Mouse (Mus musculus): ENCODE data around the gene Xylt1.

The Xylt1 gene

DNA sequence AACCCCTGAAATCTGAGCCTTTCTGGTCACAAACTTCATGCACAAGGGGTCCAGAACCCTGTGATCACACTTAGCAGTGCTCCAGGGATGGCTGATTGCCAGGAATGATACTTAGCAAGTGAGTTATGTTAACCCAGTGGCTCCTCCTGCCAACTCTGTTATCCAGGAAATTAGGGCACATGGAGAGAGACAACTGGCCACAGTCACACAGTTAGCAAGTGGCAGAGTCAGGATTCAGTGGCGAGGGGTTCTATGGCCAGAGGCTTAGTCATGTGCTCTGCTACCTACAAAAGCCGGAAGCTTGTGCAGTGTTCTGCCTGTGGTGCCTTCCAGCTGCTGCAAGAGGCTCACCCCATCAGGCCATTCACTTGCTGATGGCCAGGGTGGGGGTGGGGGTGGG is 175.0 kb downstream of the Xylt1 start:
- DNase-seq (ENCODE audit: low read depth in 1 of 2, low spot score in 2 of 2), result no peak

DNA sequence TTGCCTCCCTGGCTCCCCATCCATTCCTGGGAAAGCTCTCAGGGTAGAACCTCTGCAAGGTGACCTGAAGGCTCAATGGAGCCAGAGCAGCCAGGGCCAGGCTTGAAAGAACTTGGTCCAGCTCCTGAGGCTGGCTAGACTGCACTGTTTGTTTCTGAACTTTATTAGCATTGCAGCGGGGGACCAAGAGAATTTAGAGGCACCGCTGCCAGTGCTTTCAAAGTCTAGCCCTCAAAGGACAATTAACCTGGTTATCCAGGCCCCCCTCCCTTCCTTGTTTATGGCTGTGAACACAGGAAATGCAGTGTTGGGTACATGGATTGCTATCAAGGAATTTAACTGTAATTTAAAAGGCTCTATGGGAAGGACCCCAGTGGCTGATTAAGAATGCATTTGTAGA is 177.4 kb downstream of the Xylt1 start:
- no peak for DNase-seq (ENCODE audit: low read depth in 1 of 2, low spot score in 2 of 2)

DNA sequence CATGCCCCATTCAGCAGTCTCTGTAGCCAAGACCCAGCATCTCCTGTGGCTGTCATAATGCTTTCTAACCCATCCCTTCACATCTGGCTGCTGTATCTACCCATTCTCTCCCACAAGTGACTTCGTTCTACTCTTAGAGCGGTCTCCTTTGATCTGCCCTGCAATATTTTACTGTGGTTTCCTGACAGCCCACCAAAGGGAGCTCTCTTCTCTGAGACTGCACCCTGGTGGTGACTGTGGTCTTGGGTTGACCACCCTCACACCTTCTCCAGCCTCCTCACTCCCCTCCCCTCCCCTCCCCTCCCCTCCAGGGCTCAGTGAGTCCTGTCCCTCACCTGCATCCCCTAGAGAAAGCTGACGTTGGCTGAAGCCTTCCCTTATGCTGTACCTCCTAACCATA is 178.3 kb downstream of the Xylt1 start:
- no peak for DNase-seq (ENCODE audit: low read depth in 1 of 2, low spot score in 2 of 2)

DNA sequence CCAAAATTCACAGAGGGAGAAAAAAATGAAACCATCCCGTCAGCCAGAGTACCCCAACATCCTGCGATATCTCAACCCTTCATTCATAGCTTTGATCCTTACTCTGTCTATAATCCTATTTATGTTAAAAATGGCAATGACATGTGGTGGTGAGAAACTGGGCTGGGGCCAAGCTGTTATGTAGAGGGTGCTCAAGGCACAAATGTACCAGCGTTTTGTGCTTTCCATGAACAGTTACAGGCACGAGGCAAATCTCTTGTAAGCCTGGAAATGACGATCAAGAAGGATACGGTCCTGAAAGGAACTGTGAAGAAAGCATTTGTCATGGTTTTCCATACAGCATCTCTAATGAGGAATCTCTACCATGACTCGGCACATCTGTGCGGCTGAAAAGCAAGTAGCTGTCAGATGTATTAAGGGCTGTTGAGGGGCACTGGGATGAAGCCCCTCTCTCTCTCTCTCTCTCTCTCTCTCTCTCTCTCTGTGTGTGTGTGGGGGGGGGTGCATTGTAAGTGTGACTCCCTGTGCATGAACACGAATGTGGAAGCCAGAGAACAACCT is 183.2 kb downstream of the Xylt1 start:
- DNase-seq (ENCODE audit: low read depth in 1 of 2, low spot score in 2 of 2), result no peak

DNA sequence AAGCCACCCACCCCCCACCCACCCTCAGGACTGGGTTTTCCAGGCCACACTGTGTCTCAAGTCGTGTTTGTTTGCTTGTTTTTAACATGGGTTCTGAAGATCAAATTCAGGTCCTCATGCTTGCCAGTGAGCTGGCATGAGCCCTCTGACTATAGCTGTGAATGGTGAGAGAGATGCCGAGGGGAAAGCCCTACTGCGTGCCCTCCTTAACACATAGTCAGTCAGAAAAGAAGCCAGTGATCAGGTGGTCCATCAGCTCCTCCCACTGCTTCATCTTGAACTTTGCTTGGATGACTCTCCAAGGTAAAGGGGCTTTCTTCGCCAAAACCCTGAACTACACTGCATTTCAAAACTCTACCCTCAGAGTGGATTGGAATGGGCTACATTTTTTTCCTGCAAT is 183.8 kb downstream of the Xylt1 start:
- no peak for DNase-seq (ENCODE audit: low read depth in 1 of 2, low spot score in 2 of 2)

DNA sequence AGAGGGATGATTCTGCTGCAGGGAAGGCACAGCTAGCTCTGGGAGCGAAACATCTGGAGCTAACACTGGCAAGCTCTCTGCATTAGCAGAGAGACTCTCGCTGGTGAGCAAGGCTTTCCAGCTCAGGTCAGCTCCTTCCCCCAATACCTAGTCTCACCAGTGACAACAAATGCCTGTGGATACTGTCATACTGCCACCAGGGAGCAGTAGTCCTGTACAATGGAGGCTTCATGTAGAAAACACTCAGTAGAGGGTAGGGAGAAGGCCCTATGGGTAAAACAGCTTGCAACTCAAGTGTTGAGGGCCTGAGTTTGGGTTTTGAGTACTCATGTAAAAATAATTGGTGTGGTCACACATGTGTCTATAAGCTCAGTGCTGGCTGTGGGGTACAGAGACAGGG is 185.3 kb downstream of the Xylt1 start:
- no peak for DNase-seq (ENCODE audit: low read depth in 1 of 2, low spot score in 2 of 2)

DNA sequence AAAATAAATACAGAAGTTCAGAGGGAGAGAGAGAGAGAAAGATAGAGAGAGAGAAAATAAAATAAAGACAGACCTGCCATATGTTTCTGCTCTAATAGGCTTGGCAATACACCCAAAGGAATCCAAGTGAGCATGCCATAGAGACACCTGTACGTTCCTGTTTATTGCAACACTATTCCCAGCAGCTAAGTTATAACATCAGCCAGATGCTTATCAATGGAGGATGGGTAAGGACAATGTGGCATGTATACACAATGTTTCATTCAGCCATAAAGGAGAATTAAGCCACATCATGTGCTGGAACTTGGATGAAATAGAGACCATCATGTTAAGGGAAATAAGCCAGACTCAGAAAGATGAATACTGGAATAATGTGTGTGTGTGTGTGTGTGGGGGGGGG is 186.1 kb downstream of the Xylt1 start:
- DNase-seq (ENCODE audit: low read depth in 1 of 2, low spot score in 2 of 2), result no peak

DNA sequence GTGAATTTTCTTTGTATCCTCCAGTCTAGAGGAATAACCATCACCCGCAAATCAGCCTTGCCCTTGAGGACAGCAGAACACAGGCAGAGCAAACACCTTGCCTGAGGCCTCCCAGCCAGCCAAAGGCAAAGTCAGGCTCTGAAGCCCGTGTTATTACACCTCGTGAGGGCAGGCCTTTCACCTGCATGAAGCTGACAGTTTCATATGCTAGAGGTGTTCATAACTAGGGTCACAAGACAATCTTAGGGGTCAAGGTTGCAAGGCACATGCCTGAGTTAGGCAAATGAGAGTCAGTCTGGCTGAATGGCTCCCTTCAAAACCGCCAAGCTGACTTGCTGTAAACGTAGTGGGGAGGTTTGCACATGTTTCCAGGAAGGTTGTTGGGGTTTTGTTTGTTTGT is 186.5 kb downstream of the Xylt1 start:
- no peak for DNase-seq (ENCODE audit: low read depth in 1 of 2, low spot score in 2 of 2)

DNA sequence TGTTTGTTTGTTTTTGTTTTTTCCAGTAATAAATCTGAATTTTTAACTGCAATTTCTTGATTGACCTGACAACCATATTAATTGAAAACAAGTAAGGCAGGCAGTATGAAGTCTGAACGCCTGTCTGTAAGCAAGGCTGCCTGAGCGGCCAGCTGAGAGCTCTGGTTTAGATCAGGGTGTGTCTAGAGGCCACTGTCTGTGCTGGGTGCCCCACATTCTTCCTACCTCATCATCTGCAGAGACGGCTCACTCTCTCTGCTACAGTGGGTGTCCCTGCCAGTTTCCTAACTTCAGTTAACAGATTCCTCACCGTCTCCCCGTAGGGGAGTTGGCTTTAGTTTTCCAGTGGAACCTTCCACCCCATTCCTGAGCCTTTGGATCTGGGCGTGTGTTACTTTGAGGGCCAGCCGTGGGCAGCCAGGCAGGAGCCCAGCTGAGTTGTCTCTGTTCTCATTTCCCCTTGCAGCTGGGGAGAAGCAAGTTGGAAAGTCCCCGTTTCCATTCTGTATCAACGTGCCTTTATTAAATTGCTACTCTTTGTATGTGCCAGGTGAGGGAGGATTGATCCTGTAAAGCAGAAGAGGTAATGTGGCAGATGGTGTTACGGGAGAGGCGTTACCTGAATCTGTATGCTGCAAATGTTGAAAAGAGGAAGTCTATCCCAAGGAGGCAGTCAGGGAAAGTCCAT is 187.0 kb downstream of the Xylt1 start:
- no peak for DNase-seq (ENCODE audit: low read depth in 1 of 2, low spot score in 2 of 2)

DNA sequence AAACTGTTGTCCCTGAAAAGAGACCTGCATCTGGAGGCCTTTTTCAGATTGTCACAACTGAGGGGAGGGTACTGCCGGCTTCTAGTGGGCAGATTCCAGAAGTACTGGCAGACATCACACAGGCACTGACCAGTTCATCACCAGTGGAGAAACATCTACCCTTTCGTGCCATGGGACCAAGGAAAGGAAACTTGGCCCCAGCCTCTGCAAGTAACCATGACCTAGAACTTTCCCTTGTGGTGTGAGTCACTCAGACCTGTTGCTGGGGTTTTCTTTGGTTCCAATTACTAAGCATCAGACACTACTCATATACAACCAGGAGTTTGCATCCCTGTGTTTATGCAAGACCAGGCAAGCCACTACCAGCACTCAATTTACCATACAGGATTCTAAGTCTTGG is 190.4 kb downstream of the Xylt1 start:
- DNase-seq (ENCODE audit: low read depth in 1 of 2, low spot score in 2 of 2), result no peak

DNA sequence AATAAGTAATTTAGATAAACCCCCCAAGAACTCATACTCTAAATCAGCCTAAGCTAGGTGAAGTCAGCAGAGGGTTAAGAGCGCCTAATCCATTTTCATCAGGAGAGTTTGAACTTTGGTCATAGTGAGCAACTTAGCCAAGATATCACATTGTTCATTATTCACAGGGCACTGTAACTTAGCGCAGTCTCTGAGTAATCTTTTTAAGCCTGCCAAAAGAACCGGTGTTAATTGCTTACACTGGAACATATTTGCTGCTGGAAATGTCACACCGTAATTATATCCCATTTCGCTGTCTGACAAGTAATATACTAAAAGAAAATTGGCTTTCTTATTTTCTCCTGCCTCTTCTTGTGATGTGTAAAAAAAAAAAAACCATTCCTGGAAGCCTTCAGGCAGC is 190.9 kb downstream of the Xylt1 start:
- DNase-seq (ENCODE audit: low read depth in 1 of 2, low spot score in 2 of 2), result no peak

DNA sequence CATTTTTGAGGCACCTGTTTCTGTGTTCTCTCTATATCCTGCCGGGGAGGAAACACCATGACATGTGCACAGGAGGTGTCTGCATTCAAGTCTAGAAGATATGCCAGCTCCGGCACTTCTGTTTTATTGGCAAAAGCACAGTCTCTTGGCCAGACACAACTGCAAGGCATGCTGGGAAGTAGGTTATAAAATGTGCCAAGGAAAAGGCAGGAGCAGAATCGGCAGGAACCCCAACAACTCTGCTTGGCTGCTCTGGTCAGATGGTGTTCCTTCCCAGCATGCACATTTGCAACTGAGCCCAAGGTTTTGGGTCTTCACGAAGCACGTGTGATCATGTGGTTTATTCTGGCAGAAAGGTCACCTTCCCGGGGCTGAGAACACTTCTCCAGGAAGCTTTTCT is 192.4 kb downstream of the Xylt1 start:
- no peak for DNase-seq (ENCODE audit: low read depth in 1 of 2, low spot score in 2 of 2)

DNA sequence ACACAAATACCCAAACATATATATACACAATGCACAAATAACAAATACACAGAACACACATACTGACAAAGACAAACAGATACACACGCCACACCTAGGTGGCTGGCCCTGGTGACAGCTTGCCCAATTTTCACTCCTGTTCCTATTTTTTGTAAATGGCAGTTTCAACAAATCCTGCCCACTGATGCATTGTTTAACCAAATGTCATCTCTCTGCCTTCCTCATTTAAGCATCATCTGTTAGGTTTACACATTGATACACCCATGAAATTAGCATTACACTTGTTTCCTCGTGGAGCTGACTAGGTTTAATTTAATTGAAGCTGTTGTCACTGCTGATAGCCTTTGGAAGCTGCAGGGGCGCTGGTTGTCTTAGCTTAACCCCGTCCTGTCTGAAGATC is 194.6 kb downstream of the Xylt1 start:
- no peak for DNase-seq (ENCODE audit: low read depth in 1 of 2, low spot score in 2 of 2)

DNA sequence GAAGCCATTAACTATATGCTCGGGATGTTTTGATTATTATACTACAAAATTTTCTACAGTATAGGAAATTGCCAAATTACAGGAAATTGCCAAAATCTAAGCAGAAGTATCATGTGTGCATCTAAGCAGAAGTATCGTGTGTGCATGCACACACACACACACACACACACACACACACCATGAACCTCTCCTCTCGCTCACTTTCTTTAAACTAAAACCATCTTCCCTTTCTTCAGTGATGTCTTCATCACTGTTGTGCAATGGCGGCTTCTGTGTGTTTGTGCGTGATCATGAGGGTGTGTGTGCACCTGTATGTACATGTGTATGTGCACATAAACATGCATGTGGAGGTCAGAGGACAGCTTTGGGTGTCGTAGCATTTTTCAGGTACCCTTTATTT is 196.3 kb downstream of the Xylt1 start:
- DNase-seq (ENCODE audit: low read depth in 1 of 2, low spot score in 2 of 2), result no peak

DNA sequence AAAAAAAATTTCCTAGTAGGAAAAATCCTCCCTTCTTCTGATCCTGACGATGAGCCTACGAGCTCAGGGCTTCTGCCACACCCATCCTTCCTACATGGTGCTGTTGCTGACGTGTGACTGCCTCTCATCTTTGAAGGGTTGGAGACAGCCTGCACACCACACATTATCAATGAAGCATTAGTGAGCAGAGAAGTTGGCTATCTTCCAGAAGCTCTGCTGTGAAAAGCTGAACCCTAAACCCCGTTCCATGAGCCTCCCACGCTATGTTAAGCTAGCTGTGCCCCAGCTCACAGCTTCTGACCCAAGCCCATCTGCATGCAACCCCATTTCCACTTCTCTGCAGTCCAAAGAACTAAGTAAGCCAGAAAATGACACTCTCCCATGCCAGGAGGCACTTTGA is 204.4 kb downstream of the Xylt1 start:
- no peak for DNase-seq (ENCODE audit: low read depth in 1 of 2, low spot score in 2 of 2)

DNA sequence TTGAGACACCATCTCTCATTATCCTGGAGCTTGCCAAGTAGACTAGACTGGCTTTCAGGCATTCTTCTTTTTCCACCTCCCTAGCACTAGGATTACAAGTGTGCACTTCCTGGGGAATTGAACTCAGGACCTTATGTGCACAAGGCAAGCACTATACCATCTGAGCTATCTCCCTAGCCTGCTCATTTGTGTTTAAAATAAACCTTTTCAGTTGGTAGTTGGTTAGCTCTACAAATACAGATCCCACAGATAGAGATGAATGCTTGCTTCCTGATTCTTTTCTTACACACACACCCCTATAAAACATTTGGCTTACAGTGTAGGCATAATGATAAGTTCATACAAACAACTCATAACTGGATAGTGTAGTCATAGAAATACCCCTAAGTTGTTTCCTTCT is 206.0 kb downstream of the Xylt1 start:
- DNase-seq (ENCODE audit: low read depth in 1 of 2, low spot score in 2 of 2), result no peak

DNA sequence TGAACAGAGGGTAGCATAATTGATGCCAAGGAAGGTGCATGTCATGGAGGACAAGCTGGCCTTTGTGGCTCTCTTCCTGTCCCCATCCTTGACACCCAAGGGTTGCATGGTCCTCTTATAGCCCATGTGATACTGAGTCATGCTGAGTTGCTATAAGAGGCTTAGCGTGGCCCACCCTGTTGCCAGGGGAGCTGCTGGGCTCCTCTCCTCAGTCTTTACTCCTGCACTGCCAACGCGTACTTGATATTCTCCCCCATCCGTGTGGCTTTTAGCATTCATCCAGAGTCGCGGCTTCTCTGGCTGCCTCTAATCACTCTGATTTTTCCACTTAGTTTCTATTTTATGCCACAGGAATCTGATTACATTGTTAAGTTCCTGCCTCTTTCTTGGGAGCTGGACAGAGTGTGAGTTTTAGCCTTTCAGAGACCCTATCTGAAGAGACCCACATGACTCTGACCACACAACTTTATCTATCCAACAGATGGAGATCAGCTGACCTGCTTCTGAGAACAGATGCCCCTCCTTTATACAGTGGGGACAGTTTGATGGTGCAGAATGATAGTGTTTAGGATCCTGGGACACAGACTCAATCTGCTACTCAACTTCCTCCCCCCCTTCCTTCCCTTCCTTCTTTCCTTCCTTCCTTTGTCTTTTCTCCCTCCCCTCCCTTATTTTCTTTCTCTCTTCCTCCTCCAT is 206.6 kb downstream of the Xylt1 start:
- no peak for DNase-seq (ENCODE audit: low read depth in 1 of 2, low spot score in 2 of 2)

DNA sequence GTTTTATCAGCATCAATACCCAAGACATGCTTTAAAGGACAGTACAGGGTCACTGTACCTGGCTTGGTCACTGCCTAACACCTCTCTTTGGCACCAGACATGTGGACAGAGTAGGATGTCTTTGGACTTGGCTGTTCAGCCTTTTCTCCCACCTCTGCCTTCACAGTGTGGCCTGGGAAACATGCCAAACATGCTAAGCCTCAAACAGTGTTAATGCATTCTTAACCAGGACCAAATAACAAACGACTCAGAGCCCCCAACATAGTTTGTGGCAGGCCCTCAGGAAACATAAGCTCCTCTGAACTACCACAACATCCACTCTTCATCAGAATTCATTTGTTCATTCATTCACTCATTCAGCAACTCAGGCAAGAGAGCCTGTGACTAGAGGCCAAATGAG is 207.6 kb downstream of the Xylt1 start:
- no peak for DNase-seq (ENCODE audit: low read depth in 1 of 2, low spot score in 2 of 2)

DNA sequence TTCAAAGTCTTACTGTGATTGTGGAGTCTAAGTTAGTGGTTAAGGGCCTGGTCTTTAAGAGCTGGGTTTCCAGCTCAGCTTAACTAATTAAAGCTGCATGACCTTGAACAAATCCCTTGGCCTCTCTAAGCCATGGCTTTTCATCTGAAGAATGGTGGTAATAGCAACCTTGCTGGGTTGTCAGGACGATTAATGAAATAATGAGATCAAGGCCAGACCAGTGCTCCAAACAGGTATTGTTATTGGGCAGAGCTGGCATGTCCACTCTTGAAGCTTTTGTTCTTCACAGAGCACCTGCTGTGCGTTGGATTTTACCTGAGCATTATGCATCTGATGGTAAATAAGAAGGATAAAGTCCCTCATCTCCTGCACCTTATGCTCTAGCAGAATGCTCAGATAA is 208.6 kb downstream of the Xylt1 start:
- no peak for DNase-seq (ENCODE audit: low read depth in 1 of 2, low spot score in 2 of 2)

DNA sequence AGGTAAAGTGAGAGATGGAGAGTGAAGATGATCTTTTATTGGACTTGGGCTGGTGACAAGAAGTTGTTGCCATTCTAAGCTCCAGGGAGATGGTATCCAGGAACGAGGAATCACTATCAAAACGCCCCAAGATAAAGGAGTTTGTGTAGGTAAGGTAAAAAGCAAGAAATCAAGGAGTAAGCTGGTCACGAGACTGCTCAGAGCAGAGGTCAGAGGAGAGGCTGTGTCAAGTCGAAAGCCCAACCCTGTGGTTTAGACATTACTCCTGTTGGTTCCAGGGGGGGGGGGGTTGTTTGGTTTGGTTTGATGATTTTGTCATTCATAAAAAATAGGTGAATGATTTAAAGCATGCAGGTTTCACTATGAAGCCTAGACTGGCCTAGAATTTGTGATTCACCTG is 209.0 kb downstream of the Xylt1 start:
- DNase-seq (ENCODE audit: low read depth in 1 of 2, low spot score in 2 of 2), result no peak

DNA sequence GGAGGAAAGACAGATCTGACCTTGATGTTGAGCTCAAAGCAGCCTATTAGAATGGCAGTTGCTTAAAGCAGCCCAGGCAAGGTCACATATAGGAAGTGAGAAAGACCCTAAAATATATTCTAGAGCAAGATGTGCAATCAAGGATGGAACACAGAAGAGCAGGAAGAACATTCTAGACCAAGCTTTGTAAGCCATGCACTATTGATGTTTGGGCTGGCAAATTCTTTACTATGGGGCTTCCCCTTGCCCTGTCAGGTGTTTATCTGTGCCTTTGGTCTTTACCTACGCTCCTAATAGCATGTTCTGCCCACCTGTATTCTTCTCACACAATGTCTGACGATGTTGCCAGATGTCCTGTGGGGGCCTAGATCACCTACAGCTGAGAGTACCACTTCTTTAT is 213.4 kb downstream of the Xylt1 start:
- DNase-seq (ENCODE audit: low read depth in 1 of 2, low spot score in 2 of 2), result no peak

DNA sequence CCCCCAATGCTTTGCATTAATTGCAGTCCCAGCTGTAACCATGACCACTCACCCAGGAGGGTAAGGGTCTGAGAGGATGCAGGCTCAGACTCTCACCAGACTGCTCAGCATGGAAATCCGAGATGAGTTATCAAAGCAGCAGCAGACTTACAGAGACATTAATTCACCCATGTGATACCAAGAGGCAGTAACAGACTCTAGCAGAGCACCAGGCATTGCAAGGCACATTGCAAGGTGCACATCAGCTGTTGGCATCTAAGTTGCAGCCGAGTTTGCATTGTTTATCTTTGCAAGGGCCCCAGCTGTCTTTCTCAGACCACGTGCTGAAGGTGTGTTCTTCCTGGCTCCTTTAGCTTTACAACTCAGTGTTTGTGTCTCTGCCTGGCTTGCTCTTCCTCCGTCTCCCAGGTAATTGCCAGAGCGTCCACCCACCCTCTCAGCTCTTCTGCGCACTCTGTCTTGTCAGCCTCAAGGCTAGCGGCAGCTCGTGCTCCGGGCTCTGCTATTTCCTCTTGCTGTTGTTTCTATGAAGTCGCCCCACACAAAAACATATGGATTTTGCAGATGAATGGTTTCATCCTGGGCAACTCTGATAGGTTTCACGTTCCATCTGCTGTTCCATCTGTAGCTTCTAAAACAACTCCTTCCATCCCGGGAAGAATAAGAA is 214.4 kb downstream of the Xylt1 start:
- no peak for DNase-seq (ENCODE audit: low read depth in 1 of 2, low spot score in 2 of 2)

Measured in monocyte, adult 2 months (primary cell).